Mouse (Mus musculus): Measurements from ENCODE around the gene Fgd2. TPM values are rescaled to one million over a fixed set of nuclear protein-coding genes. Genes with fewer than 3 reads are reported as not detected.
"Not testable (repeated sequence)": the region's sequence is repeated elsewhere in the genome, so short reads cannot be mapped to it uniquely, and the experiment has no call there.

Gene Fgd2
- polyA plus RNA-seq, 1 experiment from 2014 or later, result 8.9 TPM

GRCm38 (mm10) chr17:29394106-29394760, 33.5 kb downstream of the Fgd2 start:
- WGBS (ENCODE audit: insufficient replicate concordance), result 33% methylated on average over 9 of the region's 9 CpGs
- H3K4me3 ChIP-seq (ENCODE audit: low read depth, low read length), result no peak overlapping the region
- TF ChIP-seq CTCF (IDR thresholded peaks at IDR 0.05; ENCODE audit: low read depth), result no peak
- TF ChIP-seq EP300 (IDR thresholded peaks at IDR 0.05; ENCODE audit: low read depth), result peak; percentile 39; the same call in 1 of the 2 replicates
- no peaks in the 10 kb centered on the region for H3K27me3 ChIP-seq (ENCODE audit: insufficient read depth, low read length)
- no peaks in the 10 kb centered on the region for H3K9me3 ChIP-seq (ENCODE audit: low read length)
- ATAC-seq (no peak), DNase-seq (no peak)
- H3K4me2 ChIP-seq (ENCODE audit: low read depth, low read length), result peak overlapping the region; percentile 42; the same call in 1 of the 2 replicates
- peak overlapping the region; percentile 40; the same call in 1 of the 2 replicates for H3K9ac ChIP-seq (replicated peaks)
- H3K4me1 ChIP-seq (ENCODE audit: insufficient read depth), result peaks cover 65% of the 10 kb centered on the region
- H3K27ac ChIP-seq (ENCODE audit: low read depth), result peak overlapping the region; percentile 93
- H3K36me3 ChIP-seq (replicated peaks; ENCODE audit: insufficient read depth, low read length), result no peaks in the 10 kb centered on the region

DNA sequence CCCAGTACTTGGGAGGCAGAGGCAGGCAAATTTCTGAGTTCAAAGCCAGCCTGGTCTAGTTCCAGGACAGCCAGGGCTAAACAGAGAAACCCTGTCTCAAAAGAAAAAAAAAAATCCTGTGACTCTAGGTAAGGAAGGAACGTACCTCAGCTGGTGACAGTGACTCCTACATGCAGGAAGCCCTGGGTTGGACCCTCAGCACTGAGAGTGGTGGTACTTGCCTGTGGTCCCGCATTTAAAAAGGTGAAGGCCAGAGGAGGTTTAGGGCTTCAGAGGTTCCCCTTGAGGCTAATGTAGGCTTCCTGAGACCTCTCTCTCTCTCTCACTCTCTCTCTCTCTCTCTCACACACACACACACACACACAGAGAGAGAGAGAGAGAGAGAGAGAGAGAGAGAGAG, 34.0 kb downstream of the Fgd2 start:
- 45% methylated on average over 2 of the region's 2 CpGs for WGBS (ENCODE audit: insufficient replicate concordance)
- ATAC-seq; H3K36me3 ChIP-seq (replicated peaks; ENCODE audit: insufficient read depth, low read length); DNase-seq; H3K9me3 ChIP-seq (ENCODE audit: low read length); H3K27me3 ChIP-seq (ENCODE audit: insufficient read depth, low read length): not testable (repeated sequence)
- Histone ChIP-seq H3K27ac (ENCODE audit: low read depth) (peak overlapping the region; percentile 93), H3K9ac (replicated peaks) (peak overlapping the region; percentile 40), H3K4me3 (ENCODE audit: low read depth, low read length) (peak overlapping the region; percentile 6; the same call in 1 of the 2 replicates), H3K4me1 (ENCODE audit: insufficient read depth) (peaks cover 67% of the 10 kb centered on the region), H3K4me2 (ENCODE audit: low read depth, low read length) (peak overlapping the region; percentile 42)

DNA sequence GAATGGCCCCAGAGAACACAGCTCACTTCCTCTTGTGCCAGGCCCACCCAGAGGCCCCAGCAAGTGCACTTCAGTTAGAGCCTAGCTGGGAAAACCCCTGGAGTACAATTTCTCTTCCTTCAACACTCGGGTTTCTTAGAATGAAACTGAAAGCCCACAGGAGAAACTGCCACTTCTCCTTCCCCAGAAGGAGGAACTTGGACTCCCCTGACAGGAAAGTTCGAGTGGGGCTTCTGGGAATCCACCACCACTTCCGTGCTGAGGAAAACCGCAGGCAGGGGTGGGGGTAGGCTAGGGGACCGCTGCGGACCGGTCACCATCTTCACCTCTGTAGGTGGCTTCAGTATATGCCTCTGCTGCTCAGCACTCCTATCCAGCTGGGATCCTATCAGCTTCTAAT, 34.7 kb downstream of the Fgd2 start:
- Histone ChIP-seq H3K4me2 (ENCODE audit: low read depth, low read length) (peak overlapping the region; percentile 42), H3K4me3 (ENCODE audit: low read depth, low read length) (peak overlapping the region; percentile 6)
- peak; percentile 33 for ATAC-seq

GRCm38 (mm10) chr17:29396056-29396799, 35.5 kb downstream of the Fgd2 start:
- TF ChIP-seq CTCF (IDR thresholded peaks at IDR 0.05; ENCODE audit: low read depth) (no peak), EP300 (IDR thresholded peaks at IDR 0.05; ENCODE audit: low read depth) (no peak)
- Histone ChIP-seq H3K4me2 (ENCODE audit: low read depth, low read length) (peak overlapping the region; percentile 78; the same call in 1 of the 2 replicates), H3K4me1 (ENCODE audit: insufficient read depth) (peaks cover 67% of the 10 kb centered on the region), H3K27me3 (ENCODE audit: insufficient read depth, low read length) (no peaks in the 10 kb centered on the region), H3K27ac (ENCODE audit: low read depth) (peak overlapping the region; percentile 93), H3K4me3 (ENCODE audit: low read depth, low read length) (no peak overlapping the region), H3K9me3 (ENCODE audit: low read length) (no peaks in the 10 kb centered on the region), H3K36me3 (replicated peaks; ENCODE audit: insufficient read depth, low read length) (no peaks in the 10 kb centered on the region), H3K9ac (replicated peaks) (no peak overlapping the region)
- ATAC-seq, result no peak
- 51% methylated on average over 6 of the region's 6 CpGs for WGBS (ENCODE audit: insufficient replicate concordance)
- no peak for DNase-seq

More for the DNA sequence above, 34.7 kb downstream of the Fgd2 start:
- H3K9ac ChIP-seq (replicated peaks), result peak overlapping the region; percentile 40
- no peaks in the 10 kb centered on the region for H3K27me3 ChIP-seq (ENCODE audit: insufficient read depth, low read length)
- H3K27ac ChIP-seq (ENCODE audit: low read depth), result peak overlapping the region; percentile 93
- 20% methylated on average over 7 of the region's 7 CpGs for WGBS (ENCODE audit: insufficient replicate concordance)
- H3K36me3 ChIP-seq (replicated peaks; ENCODE audit: insufficient read depth, low read length), result no peaks in the 10 kb centered on the region
- TF ChIP-seq CTCF (IDR thresholded peaks at IDR 0.05; ENCODE audit: low read depth), result no peak
- peak; percentile 88 for TF ChIP-seq EP300 (IDR thresholded peaks at IDR 0.05; ENCODE audit: low read depth)
- no peaks in the 10 kb centered on the region for H3K9me3 ChIP-seq (ENCODE audit: low read length)
- H3K4me1 ChIP-seq (ENCODE audit: insufficient read depth), result peaks cover 67% of the 10 kb centered on the region
- peak; percentile 75 for DNase-seq

- Histone ChIP-seq H3K9me3 (ENCODE audit: low read length) (no peaks in the 10 kb centered on the region), H3K9ac (replicated peaks) (no peak overlapping the region), H3K4me2 (ENCODE audit: low read depth, low read length) (peak overlapping the region; percentile 78), H3K4me3 (ENCODE audit: low read depth, low read length) (no peak overlapping the region), H3K4me1 (ENCODE audit: insufficient read depth) (peaks cover 67% of the 10 kb centered on the region), H3K27me3 (ENCODE audit: insufficient read depth, low read length) (no peaks in the 10 kb centered on the region), H3K27ac (ENCODE audit: low read depth) (peak overlapping the region; percentile 93), H3K36me3 (replicated peaks; ENCODE audit: insufficient read depth, low read length) (no peaks in the 10 kb centered on the region)
- peak; percentile 65 for ATAC-seq
- WGBS (ENCODE audit: insufficient replicate concordance), result 11% methylated on average over 6 of the region's 6 CpGs
- TF ChIP-seq EP300 (IDR thresholded peaks at IDR 0.05; ENCODE audit: low read depth), result peak; percentile 53; the same call in 1 of the 2 replicates
- peak; percentile 100 for TF ChIP-seq CTCF (IDR thresholded peaks at IDR 0.05; ENCODE audit: low read depth)
- peak; percentile 88 for DNase-seq
Observed at GRCm38 (mm10) chr17:29396821-29397242, 36.1 kb downstream of the Fgd2 start.

Data from liver, postnatal 0 days (tissue).